Mouse (Mus musculus) inflammation-experienced regulatory T-cells, adult 16 weeks (primary cell): ENCODE measurements around the gene Wnk2. TPM values are rescaled to one million over a fixed set of nuclear protein-coding genes. Genes with fewer than 3 reads are reported as not detected.

Experiments used
- polyA plus RNA-seq: library from polyadenylated mRNA; unstranded; fragments of 100-300 nt; shearing (Covaris generic); gene quantifications from one replicate; pipeline ENCODE4 v1.2.1, GENCODE M21; 2017

Wnk2 gene
- not detected for polyA plus RNA-seq

GRCm38 (mm10) chr13:49147858-49148226, at the start of gene Wnk2:
Gene Wnk2, minus strand, starts transcription at chr13:49148014.

DNA sequence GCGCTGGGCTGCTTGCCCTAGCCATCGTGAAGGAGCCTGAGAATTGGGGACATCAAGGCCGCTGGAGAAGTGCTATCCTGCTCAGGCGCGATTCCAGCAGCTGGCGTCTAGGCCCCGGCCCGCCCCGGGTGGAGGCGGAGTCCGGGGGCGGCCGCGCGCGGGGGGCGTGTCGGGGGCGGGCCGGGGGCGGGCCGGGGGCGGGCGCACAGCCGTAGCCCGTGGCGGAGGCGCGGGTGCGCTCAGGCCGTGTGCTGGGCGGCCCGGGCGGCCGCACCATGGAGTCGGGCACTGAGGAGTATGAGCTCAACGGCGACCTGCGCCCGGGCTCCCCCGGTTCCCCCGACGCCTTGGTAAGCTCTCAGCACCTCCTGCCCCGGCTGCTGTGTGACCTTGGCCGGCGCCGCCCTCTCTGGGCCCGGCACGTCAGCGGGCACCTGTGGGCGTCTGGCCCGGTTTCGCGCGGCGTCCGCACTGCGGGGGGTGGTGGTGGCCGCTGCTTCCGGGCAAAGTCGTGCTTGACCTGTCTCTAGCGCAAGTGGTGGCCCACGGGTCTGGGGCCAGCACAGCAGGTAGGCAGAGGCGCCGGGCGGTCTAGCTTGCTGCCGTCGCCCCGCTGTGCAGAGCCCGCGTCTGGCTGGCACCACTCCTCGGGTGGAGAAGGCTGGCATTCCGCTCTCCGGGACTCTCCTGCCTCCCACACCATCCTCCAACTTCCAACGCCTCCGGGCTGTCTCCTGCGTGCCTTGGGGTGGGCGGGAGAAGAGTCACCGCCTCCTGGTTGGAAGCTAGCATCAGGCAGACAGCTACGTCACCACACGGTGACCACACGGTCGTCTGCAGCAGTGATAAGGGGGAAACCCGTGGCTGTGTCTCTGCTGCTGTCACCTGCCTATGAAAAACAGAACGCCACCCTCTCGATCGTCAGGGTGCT, 39.7 kb upstream of the Wnk2 start, which contains the start of gene Ninj1:
Gene Ninj1 (plus strand): TSS at position 198 of the 931 bp plus-strand sequence.

Other genes starting within 250 kb of the Wnk2 start
- gene Fam120a, start 180.0 kb downstream of the Wnk2 start, polyA plus RNA-seq = 15.9 TPM
- gene Ninj1, start 39.5 kb upstream of the Wnk2 start, polyA plus RNA-seq = 38.8 TPM
- gene Card19, start 68.0 kb upstream of the Wnk2 start, polyA plus RNA-seq = 59.4 TPM
- gene Susd3, start 100.7 kb upstream of the Wnk2 start, polyA plus RNA-seq = 44.3 TPM
- gene Fgd3, start 172.3 kb upstream of the Wnk2 start, polyA plus RNA-seq = 23.4 TPM
- 14.7 TPM for gene Bicd2, start 193.6 kb upstream of the Wnk2 start, polyA plus RNA-seq